Mouse (Mus musculus) intestine, embryonic 16.5 days (tissue): ENCODE measurements around the gene Il15ra. TPM values are rescaled to one million over a fixed set of nuclear protein-coding genes. Genes with fewer than 3 reads are reported as not detected.
A peak's percentile ranks its signal among the peaks of the same experiment; 100 is the strongest.

ENCODE experiments used
- ATAC-seq: fragments of 200-750 bp; cut with Nextera tagmentation; 2 replicates; pipeline ENCODE4 v1.8.0; 2017; ENCODE audit warnings: moderate TSS enrichment, moderate library complexity
- H3K27ac ChIP-seq: fragments of 300-500 bp; sonication (generic); 2 replicates; pipeline ENCODE4 v1.5.1; 2014; ENCODE audit warnings: mild to moderate bottlenecking, low read length
- H3K27me3 ChIP-seq: fragments of 300-500 bp; sonication (generic); replicated peaks from 2 replicates; pipeline ENCODE4 v1.6.1; 2014; ENCODE audit warnings: low read length, control low read depth, mixed read lengths; ENCODE audit not compliant: control insufficient read depth, insufficient read depth
- H3K36me3 ChIP-seq: fragments of 300-500 bp; sonication (generic); 2 replicates; pipeline ENCODE4 v1.6.1; 2014; ENCODE audit warnings: low read length, control low read depth; ENCODE audit not compliant: control insufficient read depth, insufficient read depth
- H3K4me1 ChIP-seq: fragments of 300-500 bp; sonication (generic); 2 replicates; pipeline ENCODE4 v1.6.1; 2014; ENCODE audit warnings: low read length, control low read depth, mixed read lengths; ENCODE audit not compliant: control insufficient read depth, insufficient read depth
- H3K4me2 ChIP-seq: fragments of 300-500 bp; sonication (generic); 2 replicates; pipeline ENCODE4 v1.6.1; 2014; ENCODE audit warnings: low read depth, low read length, control low read depth
- H3K4me3 ChIP-seq: fragments of 300-500 bp; sonication (generic); 2 replicates; pipeline ENCODE4 v1.5.1; 2014; ENCODE audit warnings: mild to moderate bottlenecking, low read length
- H3K9ac ChIP-seq: fragments of 300-500 bp; sonication (generic); 2 replicates; pipeline ENCODE4 v1.6.1; 2014; ENCODE audit warnings: low read depth, low read length
- H3K9me3 ChIP-seq: fragments of 300-500 bp; sonication (generic); 2 replicates; pipeline ENCODE4 v1.6.1; 2016; ENCODE audit warnings: low read length, control low read depth; ENCODE audit not compliant: control insufficient read depth
- WGBS: fragments of 180-500 bp; shearing (Covaris S2); extraction: QIAGEN DNeasy Blood & Tissue Kit; methylation state at CpG from one replicate; pipeline ENCODE4 v1.1.7; 2014; 5-methylcytosine and 5-hydroxymethylcytosine counted together
- polyA plus RNA-seq: library from polyadenylated mRNA; unstranded; fragments of >200 nt; fragmentation: Nextera tagmentation; extraction: Ambion mirVana; gene quantifications from 2 replicates; pipeline ENCODE4 v1.2.1, GENCODE M21; 2015

The Il15ra gene
- polyA plus RNA-seq, 1 experiment from 2014 or later: 2.0 TPM

DNA sequence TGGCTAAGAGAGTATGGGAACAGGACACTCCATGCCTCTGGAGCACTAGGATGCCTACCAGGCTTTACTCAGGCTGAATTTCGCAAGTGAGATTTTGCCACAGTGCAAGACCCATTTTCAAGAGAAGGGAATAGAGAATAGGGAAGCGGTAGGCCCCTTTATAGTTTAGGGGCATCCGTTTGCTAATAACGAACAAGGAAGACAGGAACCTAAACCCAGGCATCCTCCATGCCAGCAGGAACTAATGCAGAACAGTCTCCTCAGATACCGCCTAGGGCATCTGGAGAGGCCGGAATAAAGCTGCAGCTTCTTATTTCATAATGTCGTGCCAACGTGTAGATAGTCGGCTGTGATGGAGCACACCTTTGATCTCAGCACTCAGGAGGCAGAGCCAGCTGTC lies 17.5 kb downstream of the Il15ra start:
- ATAC-seq: no peak
- H3K4me1 ChIP-seq: no peaks in the 10 kb centered on the region
- no peaks in the 10 kb centered on the region for H3K27me3 ChIP-seq
- no peak overlapping the region for H3K9ac ChIP-seq
- no peaks in the 10 kb centered on the region for H3K9me3 ChIP-seq
- no peaks in the 10 kb centered on the region for H3K36me3 ChIP-seq
- H3K4me2 ChIP-seq: no peak overlapping the region
- WGBS: 87% methylated on average over 9 of the region's 9 CpGs
- no peak overlapping the region for H3K27ac ChIP-seq
- H3K4me3 ChIP-seq: no peak overlapping the region

DNA sequence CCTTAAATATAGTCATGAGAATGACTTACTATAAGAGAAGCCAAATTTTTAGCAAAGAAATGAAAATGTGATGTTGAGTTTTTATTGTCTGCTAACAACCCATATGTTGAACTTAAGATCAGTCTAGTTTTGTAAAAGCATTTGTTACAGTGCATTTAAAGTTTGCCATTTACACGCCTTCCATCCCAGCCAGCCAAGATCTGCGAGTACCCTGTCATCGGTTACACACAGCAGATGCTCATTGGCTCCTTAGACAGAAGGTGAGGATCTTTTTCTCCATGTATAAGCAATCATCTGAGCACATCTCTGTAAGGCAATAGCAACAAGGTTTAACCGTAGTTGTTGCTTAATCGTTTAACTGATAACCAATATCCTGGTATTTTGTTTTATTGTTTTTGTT lies 22.5 kb downstream of the Il15ra start:
- no peak for ATAC-seq
- 87% methylated on average over 5 of the region's 5 CpGs for WGBS
- no peak overlapping the region for H3K9ac ChIP-seq
- H3K36me3 ChIP-seq: no peaks in the 10 kb centered on the region
- no peak overlapping the region for H3K27ac ChIP-seq
- H3K4me2 ChIP-seq: no peak overlapping the region
- no peaks in the 10 kb centered on the region for H3K9me3 ChIP-seq
- no peaks in the 10 kb centered on the region for H3K4me1 ChIP-seq
- H3K27me3 ChIP-seq: no peaks in the 10 kb centered on the region
- no peak overlapping the region for H3K4me3 ChIP-seq

DNA sequence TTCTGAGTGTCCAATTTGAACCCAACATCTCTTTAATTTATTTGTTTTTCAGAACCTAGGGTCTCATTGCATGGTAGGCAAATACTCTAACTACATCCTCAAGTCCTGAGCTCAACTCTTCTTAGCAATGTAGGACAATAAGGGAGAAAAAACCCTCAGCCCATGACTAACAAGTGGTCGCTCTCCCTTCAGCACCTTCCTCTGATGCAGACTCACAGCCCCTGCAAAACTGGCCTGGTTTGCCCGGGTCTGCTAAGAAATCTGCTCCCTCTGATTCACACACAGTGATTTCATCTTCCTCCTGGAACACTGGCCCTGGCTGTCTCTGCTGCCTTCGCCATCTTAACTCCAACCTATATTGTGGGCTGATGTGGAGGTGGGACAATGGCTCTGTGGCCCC lies 24.0 kb downstream of the Il15ra start:
- no peaks in the 10 kb centered on the region for H3K9me3 ChIP-seq
- no peak for ATAC-seq
- H3K4me3 ChIP-seq: no peak overlapping the region
- H3K4me2 ChIP-seq: no peak overlapping the region
- 43% methylated on average over 3 of the region's 3 CpGs for WGBS
- no peak overlapping the region for H3K9ac ChIP-seq
- no peak overlapping the region for H3K27ac ChIP-seq
- no peaks in the 10 kb centered on the region for H3K27me3 ChIP-seq
- no peaks in the 10 kb centered on the region for H3K4me1 ChIP-seq
- no peaks in the 10 kb centered on the region for H3K36me3 ChIP-seq

DNA sequence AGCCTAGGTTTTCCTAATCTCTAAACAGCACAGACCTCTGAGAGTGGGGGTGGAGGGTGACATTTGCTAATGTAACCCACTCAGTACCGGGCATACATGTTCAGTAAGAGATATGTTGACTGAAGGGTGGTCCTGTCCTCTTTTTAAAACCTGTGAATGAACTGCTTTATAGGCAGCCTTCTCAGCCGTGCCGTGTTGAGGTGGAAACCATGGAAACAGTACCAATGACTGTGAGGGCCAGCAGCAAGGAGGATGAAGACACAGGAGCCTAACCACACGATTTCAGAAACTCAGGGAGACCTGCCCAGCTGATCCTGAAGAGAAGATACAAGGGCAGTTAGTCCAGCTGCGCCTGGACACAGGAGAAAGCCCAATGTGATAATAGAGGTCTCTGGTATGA lies 27.9 kb downstream of the Il15ra start:
- no peaks in the 10 kb centered on the region for H3K9me3 ChIP-seq
- H3K27ac ChIP-seq: no peak overlapping the region
- H3K9ac ChIP-seq: no peak overlapping the region
- H3K36me3 ChIP-seq: no peaks in the 10 kb centered on the region
- no peak overlapping the region for H3K4me3 ChIP-seq
- no peak for ATAC-seq
- 73% methylated on average over 5 of the region's 5 CpGs for WGBS
- H3K4me2 ChIP-seq: no peak overlapping the region
- no peaks in the 10 kb centered on the region for H3K27me3 ChIP-seq
- H3K4me1 ChIP-seq: no peaks in the 10 kb centered on the region

DNA sequence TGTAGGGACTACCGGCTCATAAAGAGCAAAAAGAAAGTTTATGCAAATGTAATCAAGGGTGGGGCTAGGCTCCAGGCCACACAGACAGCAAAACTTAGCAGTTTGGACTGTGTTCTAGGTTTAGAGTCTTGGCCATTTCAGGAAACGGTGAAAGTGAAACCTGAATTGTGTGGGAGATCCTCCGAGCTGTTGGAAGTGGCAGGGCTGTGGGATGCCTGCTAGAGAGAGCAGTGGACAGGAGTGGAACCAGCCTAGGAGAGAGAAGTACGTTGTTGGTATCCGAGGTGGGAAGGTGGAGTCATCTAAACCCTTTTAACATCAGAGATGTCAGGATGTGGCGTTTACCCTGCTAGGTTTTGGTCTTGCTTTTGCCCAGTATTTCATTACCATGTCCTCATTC lies 30.8 kb downstream of the Il15ra start:
- Histone ChIP-seq H3K36me3 (peaks cover 3% of the 10 kb centered on the region; the same call in 1 of the 2 replicates), H3K9me3 (no peaks in the 10 kb centered on the region), H3K4me1 (no peaks in the 10 kb centered on the region), H3K4me3 (no peak overlapping the region), H3K27me3 (no peaks in the 10 kb centered on the region), H3K27ac (no peak overlapping the region), H3K4me2 (no peak overlapping the region), H3K9ac (no peak overlapping the region)
- no peak for ATAC-seq
- 77% methylated on average over 6 of the region's 6 CpGs for WGBS

DNA sequence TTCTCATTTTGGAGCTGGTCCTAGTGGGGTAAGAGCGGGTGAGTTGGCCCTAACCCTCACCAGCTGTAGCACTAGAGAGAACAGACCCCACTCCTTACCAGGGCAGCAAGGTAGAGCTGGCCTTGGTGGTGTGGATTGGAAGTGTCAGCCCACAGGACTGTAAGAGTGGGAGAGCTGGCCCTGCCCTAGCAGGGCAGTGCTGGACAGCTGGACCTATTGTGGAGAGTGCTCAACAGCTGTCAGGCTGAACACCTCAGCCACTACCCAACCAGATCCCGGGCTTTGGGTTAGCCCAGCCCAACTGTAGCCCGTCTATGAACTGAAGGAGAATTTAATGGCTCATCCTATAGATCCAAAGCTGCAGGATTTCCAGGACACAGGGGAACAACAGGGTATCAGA lies 33.7 kb downstream of the Il15ra start:
- Histone ChIP-seq H3K36me3 (peaks cover 21% of the 10 kb centered on the region), H3K9ac (no peak overlapping the region), H3K27me3 (no peaks in the 10 kb centered on the region), H3K4me1 (no peaks in the 10 kb centered on the region), H3K9me3 (no peaks in the 10 kb centered on the region), H3K27ac (no peak overlapping the region), H3K4me3 (no peak overlapping the region), H3K4me2 (no peak overlapping the region)
- 86% methylated on average over 3 of the region's 3 CpGs for WGBS
- ATAC-seq: 0 out of 2 replicates have a peak, but pooled peaks have one; percentile 31

DNA sequence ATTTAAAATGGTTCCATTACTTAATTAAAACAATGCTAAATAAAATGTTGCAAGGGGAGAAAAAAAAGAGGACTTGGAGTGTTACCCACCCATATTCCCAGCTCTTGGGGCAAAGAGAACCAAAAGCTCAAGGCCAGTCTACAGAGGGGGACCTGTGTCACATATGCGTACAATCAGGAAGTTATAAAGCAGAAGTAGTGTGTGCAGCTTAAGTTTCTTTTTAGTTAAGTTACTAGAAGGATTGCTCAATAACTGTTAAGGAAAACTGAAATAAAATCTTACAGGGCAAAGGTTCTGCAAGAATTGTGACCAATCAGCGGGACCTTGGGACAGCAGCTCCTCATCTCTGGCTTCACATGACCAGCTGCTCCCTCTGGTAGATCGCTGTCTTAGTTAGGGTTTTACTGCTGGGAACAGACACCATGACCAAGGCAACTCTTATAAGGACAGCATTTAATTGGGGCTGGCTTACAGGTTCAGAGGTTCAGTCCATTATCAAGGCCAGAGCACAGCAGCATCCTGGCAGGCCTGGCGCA lies 34.5 kb downstream of the Il15ra start:
- no peaks in the 10 kb centered on the region for H3K4me1 ChIP-seq
- peaks cover 21% of the 10 kb centered on the region for H3K36me3 ChIP-seq
- H3K27ac ChIP-seq: no peak overlapping the region
- 86% methylated on average over 4 of the region's 4 CpGs for WGBS
- H3K9me3 ChIP-seq: no peaks in the 10 kb centered on the region
- H3K4me3 ChIP-seq: no peak overlapping the region
- ATAC-seq: peak; percentile 85
- no peaks in the 10 kb centered on the region for H3K27me3 ChIP-seq
- H3K4me2 ChIP-seq: no peak overlapping the region
- no peak overlapping the region for H3K9ac ChIP-seq

DNA sequence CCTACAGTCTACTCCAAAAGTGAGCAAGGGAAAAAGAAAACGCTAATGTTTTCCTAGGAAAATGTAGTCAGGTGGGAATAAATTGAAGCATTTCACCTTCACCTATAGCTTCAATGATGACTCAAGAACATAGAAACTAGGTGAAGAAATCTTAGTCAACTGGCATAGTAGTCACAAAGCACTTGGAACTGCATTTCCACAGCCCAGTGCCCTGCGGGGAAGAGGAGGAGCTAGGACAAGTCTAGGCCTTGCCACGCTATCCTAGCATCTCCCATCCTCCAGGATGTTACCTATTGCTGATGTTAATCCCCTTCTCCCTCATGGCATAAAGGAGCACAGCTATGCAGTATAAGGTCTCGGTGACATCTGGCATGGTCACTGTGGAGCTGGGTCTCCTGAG lies 57.5 kb downstream of the Il15ra start:
- Histone ChIP-seq H3K36me3 (peaks cover 22% of the 10 kb centered on the region), H3K9me3 (no peaks in the 10 kb centered on the region), H3K4me2 (no peak overlapping the region), H3K27me3 (no peaks in the 10 kb centered on the region), H3K4me1 (no peaks in the 10 kb centered on the region), H3K4me3 (no peak overlapping the region), H3K9ac (no peak overlapping the region), H3K27ac (no peak overlapping the region)
- 92% methylated on average over 4 of the region's 4 CpGs for WGBS
- ATAC-seq: no peak

DNA sequence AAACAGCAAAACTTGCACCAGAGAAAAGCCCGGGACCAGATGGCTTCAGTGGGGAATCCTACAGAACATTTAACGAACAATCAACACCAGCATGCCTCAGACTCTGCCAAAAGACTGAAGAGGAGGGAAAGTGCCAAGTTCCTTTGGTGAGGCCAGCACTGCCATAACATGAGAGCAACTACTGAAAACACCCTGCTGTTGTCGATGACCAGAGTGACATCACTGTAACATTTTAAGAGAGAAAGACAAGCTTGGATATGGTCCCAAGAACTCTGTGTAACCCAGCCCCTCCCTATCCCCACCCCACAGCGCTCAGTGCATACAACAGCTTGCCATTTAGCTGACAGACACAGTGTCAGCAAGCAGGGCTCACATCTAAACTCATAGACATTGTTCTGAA lies 60.6 kb downstream of the Il15ra start:
- Histone ChIP-seq H3K4me3 (no peak overlapping the region), H3K36me3 (peaks cover 13% of the 10 kb centered on the region; the same call in 1 of the 2 replicates), H3K9me3 (no peaks in the 10 kb centered on the region), H3K9ac (no peak overlapping the region), H3K27ac (no peak overlapping the region), H3K4me2 (no peak overlapping the region), H3K4me1 (no peaks in the 10 kb centered on the region), H3K27me3 (no peaks in the 10 kb centered on the region)
- no peak for ATAC-seq
- 77% methylated on average over 4 of the region's 4 CpGs for WGBS

DNA sequence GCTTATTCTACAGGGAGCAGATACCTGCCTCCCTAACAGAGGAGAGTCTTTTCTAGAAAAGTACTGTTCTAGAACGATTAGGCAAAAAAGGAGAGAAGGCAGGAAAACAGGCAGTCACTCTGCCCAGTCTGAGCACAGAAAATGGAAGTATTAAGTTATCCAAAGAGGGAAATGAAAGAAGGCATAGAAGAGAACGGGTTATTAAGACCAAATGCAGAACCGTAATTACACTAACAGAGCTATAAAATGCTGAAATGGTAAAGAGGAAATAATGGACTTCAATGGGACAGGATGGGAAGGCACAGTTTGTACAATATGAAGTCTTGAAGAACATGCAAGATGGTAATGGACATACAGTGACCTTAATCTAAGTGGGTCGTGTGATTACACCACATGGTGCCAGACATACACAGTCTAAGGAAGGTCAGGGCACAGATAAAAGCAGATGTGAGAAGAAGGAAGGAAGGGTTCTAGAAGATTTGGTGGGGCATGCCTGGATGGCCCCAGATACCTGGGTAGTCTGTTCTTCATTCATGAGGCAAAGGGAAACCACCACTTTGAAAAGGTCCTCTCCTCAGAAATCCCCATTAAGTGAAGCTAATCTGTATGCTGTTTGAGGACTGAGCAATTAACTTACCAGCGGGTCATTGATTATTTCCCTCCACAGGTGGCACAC lies 61.5 kb downstream of the Il15ra start:
- Histone ChIP-seq H3K36me3 (peaks cover 13% of the 10 kb centered on the region; the same call in 1 of the 2 replicates), H3K4me1 (no peaks in the 10 kb centered on the region), H3K9ac (no peak overlapping the region), H3K9me3 (no peaks in the 10 kb centered on the region), H3K4me2 (no peak overlapping the region), H3K27me3 (no peaks in the 10 kb centered on the region), H3K4me3 (no peak overlapping the region), H3K27ac (no peak overlapping the region)
- ATAC-seq: no peak
- WGBS: 76% methylated on average over 5 of the region's 5 CpGs
